Mouse (Mus musculus): ENCODE measurements at regions not wholly inside any gene's neighbourhood (a gene's known extent, or its start where the extent isn't known, plus 50 kb on each side); places are given as distances from the start of the nearest gene placed in this dataset.

DNA sequence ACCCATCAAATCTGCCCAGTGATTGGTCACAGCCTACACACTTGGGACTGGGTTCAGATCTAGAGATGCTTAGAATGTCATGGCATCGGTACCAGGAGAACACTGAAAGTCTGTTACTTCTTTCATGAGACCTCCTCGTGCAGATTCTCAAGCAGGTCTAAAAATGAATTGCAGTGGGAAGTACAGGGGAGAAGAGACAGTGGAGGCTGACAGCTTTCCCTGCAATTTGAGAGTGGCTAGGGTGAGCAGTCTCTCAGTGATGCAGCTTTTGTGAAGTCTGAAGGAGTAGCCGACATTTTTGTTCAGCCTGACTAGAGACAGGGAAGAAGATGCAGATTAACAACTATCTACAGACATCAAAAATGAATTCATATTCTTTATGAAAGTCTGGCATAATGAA lies 112.5 kb downstream of the Fam198b start:
- TF ChIP-seq POLR2A (IDR thresholded peaks at IDR 0.05; ENCODE audit: low read depth, low read length) = no peak
- TF ChIP-seq ZKSCAN1 (IDR thresholded peaks at IDR 0.05; ENCODE audit: borderline replicate concordance, low read depth, low read length) = no peak
- TF ChIP-seq MYC (IDR thresholded peaks at IDR 0.05; ENCODE audit: low read depth, low read length) = no peak
- no peak for TF ChIP-seq MAFK (IDR thresholded peaks at IDR 0.05; ENCODE audit: insufficient replicate concordance, low read length)
- TF ChIP-seq CHD2 (IDR thresholded peaks at IDR 0.05; ENCODE audit: low read length) = no peak
